Mouse (Mus musculus): ENCODE data around the gene Aifm1. TPM values are rescaled to one million over a fixed set of nuclear protein-coding genes. Genes with fewer than 3 reads are reported as not detected.

Gene Aifm1
- polyA plus RNA-seq, 1 experiment: 121 TPM

DNA sequence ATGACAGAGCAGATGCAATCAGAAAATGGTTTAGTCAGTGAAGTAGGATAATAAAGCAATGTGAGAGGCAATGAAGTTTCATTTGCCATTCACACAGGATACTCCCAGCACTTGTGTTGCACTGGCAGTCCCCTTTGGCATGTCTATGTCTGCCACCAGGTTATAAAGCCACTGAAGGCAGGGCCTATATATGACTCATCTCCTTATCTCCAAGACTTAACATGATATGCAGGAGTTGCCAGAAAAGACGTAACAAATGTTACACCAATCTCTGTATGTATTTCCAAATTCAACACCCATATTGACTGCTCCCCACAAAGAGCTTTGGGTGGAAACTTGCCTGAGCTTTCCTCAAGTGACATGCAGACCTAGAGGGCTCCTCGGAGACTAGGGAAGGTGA lies 47.2 kb downstream of the Aifm1 start:
- no peak overlapping the region for H3K4me3 ChIP-seq (ENCODE audit: insufficient read depth, low read depth, low read length)
- no peaks in the 10 kb centered on the region for H3K4me1 ChIP-seq (ENCODE audit: control insufficient read depth, insufficient read depth, insufficient read length, low read length)
- no peak overlapping the region for H3K27ac ChIP-seq (replicated peaks; ENCODE audit: low read depth, low read length)

DNA sequence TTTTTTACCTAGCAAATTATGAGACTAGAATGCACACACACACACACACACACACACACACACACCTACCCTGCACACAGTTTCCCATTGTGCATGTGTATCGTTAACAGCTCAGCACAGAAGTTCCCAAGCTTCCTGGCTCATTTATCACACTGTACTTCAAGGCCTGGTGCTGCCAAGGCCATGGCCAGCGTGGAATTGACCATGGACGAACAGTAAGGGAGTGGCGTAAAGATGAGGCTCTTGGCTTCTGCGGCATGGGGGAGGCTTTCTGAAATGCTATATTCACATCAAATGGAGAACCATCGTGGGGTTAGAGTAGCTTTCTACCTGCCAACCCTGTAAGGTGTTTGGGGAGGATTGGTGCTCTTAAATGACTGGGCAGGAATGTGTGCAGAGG lies 48.9 kb downstream of the Aifm1 start:
- no peak overlapping the region for H3K27ac ChIP-seq (replicated peaks; ENCODE audit: low read depth, low read length)
- no peaks in the 10 kb centered on the region for H3K4me1 ChIP-seq (ENCODE audit: control insufficient read depth, insufficient read depth, insufficient read length, low read length)
- no peak overlapping the region for H3K4me3 ChIP-seq (ENCODE audit: insufficient read depth, low read depth, low read length)

- Histone ChIP-seq H3K27ac (replicated peaks; ENCODE audit: low read depth, low read length) (no peak overlapping the region), H3K4me3 (ENCODE audit: insufficient read depth, low read depth, low read length) (no peak overlapping the region), H3K4me1 (ENCODE audit: control insufficient read depth, insufficient read depth, insufficient read length, low read length) (no peaks in the 10 kb centered on the region)
Measured at GRCm38 (mm10) chrX:48463636-48464035, 49.7 kb downstream of the Aifm1 start.

GRCm38 (mm10) chrX:48462754-48463507 lies 50.4 kb downstream of the Aifm1 start, which contains the start of gene Elf4:
Gene Elf4, minus strand, starts transcription at chrX:48463132.
- H3K4me3 ChIP-seq (ENCODE audit: insufficient read depth, low read depth, low read length): peak within 1 kb of the TSS; percentile 56
- no peaks in the 10 kb centered on the region for H3K4me1 ChIP-seq (ENCODE audit: control insufficient read depth, insufficient read depth, insufficient read length, low read length)
- H3K27ac ChIP-seq (replicated peaks; ENCODE audit: low read depth, low read length): no peak within 1 kb of the TSS

- no peaks in the 10 kb centered on the region for H3K4me1 ChIP-seq (ENCODE audit: control insufficient read depth, insufficient read depth, insufficient read length, low read length)
- no peak overlapping the region for H3K27ac ChIP-seq (replicated peaks; ENCODE audit: low read depth, low read length)
- peak overlapping the region; percentile 56 for H3K4me3 ChIP-seq (ENCODE audit: insufficient read depth, low read depth, low read length)
Measured at GRCm38 (mm10) chrX:48462297-48462696, 51.1 kb downstream of the Aifm1 start.

DNA sequence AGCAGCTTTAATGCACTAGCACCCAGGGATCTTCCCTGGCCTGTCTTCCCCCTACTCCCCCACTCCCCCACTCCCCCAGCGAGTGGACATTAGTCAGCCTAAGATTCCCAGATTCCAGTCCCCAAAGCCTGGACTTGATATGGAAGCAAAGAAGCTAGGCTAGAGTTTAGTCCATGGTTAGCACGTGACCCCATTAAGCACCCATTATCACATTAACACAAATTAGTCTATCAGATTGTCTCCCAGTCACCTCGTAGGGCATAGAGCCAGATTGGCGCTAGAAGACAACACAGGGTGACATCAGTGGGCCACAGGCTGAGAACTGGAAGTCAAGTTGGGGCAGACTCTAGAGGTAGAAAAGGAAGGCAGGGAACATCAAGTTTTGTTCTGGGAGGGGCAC lies 52.4 kb downstream of the Aifm1 start:
- no peak overlapping the region for H3K4me3 ChIP-seq (ENCODE audit: insufficient read depth, low read depth, low read length)
- no peak overlapping the region for H3K27ac ChIP-seq (replicated peaks; ENCODE audit: low read depth, low read length)
- H3K4me1 ChIP-seq (ENCODE audit: control insufficient read depth, insufficient read depth, insufficient read length, low read length): no peaks in the 10 kb centered on the region

DNA sequence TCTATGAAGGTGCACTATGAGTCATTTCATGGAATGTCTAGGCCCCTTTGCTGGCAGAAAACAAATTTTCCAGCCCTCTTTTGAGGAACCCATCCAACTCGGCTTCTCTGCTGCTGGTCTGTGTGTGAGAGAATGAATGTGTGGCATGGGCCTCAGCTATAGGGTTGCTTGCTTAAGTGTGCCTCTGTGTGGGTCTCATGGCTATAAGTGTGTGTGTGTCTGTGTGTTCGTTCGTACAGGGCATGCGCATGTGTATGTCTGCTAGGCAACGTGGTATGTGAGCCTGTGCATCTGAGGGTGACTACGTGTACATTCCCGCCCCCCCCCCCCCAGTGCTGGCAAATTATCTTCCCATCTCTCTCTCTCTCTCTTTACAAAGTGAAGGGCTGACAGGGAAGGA lies 52.9 kb downstream of the Aifm1 start:
- H3K4me3 ChIP-seq (ENCODE audit: insufficient read depth, low read depth, low read length): no peak overlapping the region
- no peak overlapping the region for H3K27ac ChIP-seq (replicated peaks; ENCODE audit: low read depth, low read length)
- H3K4me1 ChIP-seq (ENCODE audit: control insufficient read depth, insufficient read depth, insufficient read length, low read length): no peaks in the 10 kb centered on the region

GRCm38 (mm10) chrX:48456956-48457355 lies 56.4 kb downstream of the Aifm1 start:
- Histone ChIP-seq H3K27ac (replicated peaks; ENCODE audit: low read depth, low read length) (no peak overlapping the region), H3K4me3 (ENCODE audit: insufficient read depth, low read depth, low read length) (no peak overlapping the region), H3K4me1 (ENCODE audit: control insufficient read depth, insufficient read depth, insufficient read length, low read length) (no peaks in the 10 kb centered on the region)

GRCm38 (mm10) chrX:48455018-48455417 lies 58.3 kb downstream of the Aifm1 start:
- peak overlapping the region; percentile 45 for H3K27ac ChIP-seq (replicated peaks; ENCODE audit: low read depth, low read length)
- H3K4me3 ChIP-seq (ENCODE audit: insufficient read depth, low read depth, low read length): peak overlapping the region; percentile 66
- H3K4me1 ChIP-seq (ENCODE audit: control insufficient read depth, insufficient read depth, insufficient read length, low read length): 0 out of 2 replicates have a peak, but pooled peaks cover 2% of the 10 kb centered on the region

GRCm38 (mm10) chrX:48454495-48454878 lies 58.9 kb downstream of the Aifm1 start:
- H3K4me3 ChIP-seq (ENCODE audit: insufficient read depth, low read depth, low read length): peak overlapping the region; percentile 66
- H3K4me1 ChIP-seq (ENCODE audit: control insufficient read depth, insufficient read depth, insufficient read length, low read length): 0 out of 2 replicates have a peak, but pooled peaks cover 2% of the 10 kb centered on the region
- H3K27ac ChIP-seq (replicated peaks; ENCODE audit: low read depth, low read length): peak overlapping the region; percentile 72

DNA sequence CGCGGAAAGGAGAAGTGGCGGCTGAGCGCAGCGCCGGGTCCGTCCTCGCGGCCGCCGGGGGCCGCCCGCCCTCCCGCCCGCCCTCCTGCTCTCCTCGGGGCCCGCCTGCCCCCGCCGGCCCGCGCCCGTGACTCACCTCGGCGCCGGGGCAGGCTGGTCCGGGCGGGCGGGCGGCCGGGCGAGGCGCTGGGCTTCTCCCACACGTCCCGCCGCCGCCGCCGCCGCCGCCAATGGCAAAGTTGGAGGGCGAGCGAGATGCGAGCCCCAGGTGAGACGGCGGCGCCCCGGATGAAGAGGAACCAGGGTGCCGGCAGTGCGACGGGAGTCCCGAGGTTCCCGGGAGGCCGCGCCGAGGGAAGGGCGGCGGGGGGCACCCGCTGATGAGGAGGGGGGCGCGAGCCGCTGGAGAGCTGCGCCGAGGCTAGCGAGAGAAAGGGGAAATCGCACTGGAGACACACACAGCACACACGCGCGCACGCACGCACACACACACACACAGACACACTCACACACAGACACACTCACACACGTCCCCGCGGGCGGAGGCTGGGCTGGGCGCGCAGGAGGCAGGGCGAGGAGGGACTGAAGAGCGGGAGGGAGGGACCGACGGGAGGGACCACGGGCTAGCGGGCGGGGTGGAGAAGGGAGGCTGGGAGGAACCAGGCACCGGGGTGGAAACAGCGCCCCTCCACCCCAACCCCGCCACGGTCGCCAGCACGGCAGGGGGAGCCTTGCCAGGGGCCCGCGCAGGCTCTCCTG lies 59.4 kb downstream of the Aifm1 start:
- Histone ChIP-seq H3K4me3 (ENCODE audit: insufficient read depth, low read depth, low read length) (peak overlapping the region; percentile 66), H3K27ac (replicated peaks; ENCODE audit: low read depth, low read length) (peak overlapping the region; percentile 80), H3K4me1 (ENCODE audit: control insufficient read depth, insufficient read depth, insufficient read length, low read length) (0 out of 2 replicates have a peak, but pooled peaks cover 2% of the 10 kb centered on the region)

DNA sequence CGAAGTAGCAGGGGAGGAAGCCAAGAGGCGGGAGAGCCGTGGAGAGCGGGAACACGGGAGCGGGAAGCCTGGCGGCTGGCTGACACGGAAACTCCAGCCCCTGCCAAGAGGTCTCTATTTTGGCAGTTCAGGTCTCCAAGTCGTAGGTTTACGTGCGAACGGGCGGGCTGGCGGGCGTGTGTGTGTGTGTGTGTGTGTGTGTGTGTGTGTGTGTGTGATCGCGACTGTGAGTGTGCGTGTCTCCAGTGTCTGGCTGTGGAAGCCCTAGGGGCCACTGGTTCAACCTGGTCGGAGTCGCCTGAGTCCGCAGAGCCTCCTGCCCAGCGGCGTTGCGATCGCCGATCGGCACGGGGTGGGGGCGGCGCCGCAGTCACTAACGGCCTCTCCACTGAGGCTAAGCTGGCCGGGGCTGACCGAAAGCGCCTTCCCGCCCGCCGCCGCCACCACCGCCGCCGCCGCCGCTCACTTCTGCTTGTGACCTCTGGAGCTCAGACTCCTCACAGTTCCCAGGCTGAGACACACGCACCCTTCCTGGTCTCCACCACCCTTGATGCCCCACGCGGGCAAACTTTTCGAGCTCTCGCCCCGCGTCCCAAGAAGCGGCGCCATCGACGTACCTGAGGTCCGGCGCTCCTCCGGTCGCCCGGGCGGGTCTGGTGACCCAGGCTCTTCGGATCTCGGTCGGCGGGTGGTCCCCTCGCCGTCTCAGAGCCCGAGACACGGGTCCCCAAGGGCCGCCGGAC lies 60.3 kb downstream of the Aifm1 start:
- Histone ChIP-seq H3K27ac (replicated peaks; ENCODE audit: low read depth, low read length) (peak overlapping the region; percentile 78), H3K4me3 (ENCODE audit: insufficient read depth, low read depth, low read length) (peak overlapping the region; percentile 65), H3K4me1 (ENCODE audit: control insufficient read depth, insufficient read depth, insufficient read length, low read length) (0 out of 2 replicates have a peak, but pooled peaks cover 2% of the 10 kb centered on the region)

DNA sequence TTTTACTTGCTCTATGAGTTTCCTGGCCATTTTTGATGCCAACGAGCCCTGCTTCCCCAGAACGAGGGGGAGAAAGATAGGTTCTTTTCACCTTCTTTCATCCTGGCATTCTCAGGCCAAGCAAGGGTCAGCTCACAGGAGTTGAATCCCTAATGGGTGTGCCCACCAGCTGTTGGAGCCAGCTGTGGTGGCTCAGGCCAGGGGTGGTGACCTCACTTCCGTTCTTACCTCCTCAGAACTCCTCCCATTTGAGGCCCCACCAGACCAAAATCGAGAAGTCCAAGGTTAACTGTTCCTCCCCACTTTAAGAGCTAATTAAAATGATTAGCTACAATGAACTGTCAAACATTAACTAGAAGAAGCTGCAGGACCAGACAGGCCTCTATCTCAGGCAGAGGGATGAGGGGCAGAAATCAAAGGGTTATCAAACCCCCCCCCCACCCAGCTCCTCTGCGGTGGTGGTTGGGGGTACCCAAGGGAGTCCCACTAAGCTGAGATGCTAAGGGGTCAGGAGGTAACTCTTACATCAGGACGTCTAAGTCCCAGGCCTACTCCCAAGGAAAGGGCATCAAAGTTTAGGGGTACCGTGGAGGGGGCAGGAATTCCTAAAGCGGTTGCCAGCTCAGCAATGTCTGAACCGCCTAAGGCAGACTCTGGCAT lies 61.0 kb downstream of the Aifm1 start:
- H3K27ac ChIP-seq (replicated peaks; ENCODE audit: low read depth, low read length): peak overlapping the region; percentile 78
- H3K4me3 ChIP-seq (ENCODE audit: insufficient read depth, low read depth, low read length): peak overlapping the region; percentile 65
- H3K4me1 ChIP-seq (ENCODE audit: control insufficient read depth, insufficient read depth, insufficient read length, low read length): 0 out of 2 replicates have a peak, but pooled peaks cover 2% of the 10 kb centered on the region

DNA sequence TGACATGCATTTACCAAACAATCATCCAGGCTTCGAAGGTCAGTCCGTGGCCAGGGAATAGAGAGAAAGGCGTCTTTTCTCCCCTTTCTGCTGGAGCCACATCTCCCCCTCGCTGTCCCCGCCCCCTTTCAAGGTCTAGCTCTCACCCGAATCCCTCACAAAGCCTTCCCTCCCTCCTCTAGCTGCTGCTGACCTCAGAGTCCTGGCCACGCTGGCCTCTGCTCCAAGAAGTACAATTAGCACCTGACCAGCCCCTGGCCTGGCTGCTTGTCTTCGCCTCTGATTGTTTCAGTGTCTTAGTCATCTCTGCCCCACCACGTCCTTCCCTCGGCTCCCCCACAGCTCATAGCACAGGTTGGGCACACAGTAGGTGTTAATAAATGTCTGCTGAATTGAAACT lies 63.7 kb downstream of the Aifm1 start:
- Histone ChIP-seq H3K4me3 (ENCODE audit: insufficient read depth, low read depth, low read length) (no peak overlapping the region), H3K4me1 (ENCODE audit: control insufficient read depth, insufficient read depth, insufficient read length, low read length) (peaks cover 3% of the 10 kb centered on the region), H3K27ac (replicated peaks; ENCODE audit: low read depth, low read length) (no peak overlapping the region)

- H3K4me3 ChIP-seq (ENCODE audit: insufficient read depth, low read depth, low read length): no peak overlapping the region
- no peak overlapping the region for H3K27ac ChIP-seq (replicated peaks; ENCODE audit: low read depth, low read length)
- H3K4me1 ChIP-seq (ENCODE audit: control insufficient read depth, insufficient read depth, insufficient read length, low read length): peaks cover 6% of the 10 kb centered on the region
Measured at GRCm38 (mm10) chrX:48444677-48445076, 68.7 kb downstream of the Aifm1 start.

Measured in brown adipose tissue, adult 24 weeks (tissue).